Mouse (Mus musculus) thymus, postnatal 14 days (tissue): Measurements from ENCODE around the gene Mrpl21.

Experiments used
- DNase-seq: peaks from one replicate; pipeline ENCODE4 v3.0.0; 2021

Gene Mrpl21

GRCm38 (mm10) chr19:3304017-3304416 is 21.3 kb downstream of the Mrpl21 start:
- DNase-seq = no peak

DNA sequence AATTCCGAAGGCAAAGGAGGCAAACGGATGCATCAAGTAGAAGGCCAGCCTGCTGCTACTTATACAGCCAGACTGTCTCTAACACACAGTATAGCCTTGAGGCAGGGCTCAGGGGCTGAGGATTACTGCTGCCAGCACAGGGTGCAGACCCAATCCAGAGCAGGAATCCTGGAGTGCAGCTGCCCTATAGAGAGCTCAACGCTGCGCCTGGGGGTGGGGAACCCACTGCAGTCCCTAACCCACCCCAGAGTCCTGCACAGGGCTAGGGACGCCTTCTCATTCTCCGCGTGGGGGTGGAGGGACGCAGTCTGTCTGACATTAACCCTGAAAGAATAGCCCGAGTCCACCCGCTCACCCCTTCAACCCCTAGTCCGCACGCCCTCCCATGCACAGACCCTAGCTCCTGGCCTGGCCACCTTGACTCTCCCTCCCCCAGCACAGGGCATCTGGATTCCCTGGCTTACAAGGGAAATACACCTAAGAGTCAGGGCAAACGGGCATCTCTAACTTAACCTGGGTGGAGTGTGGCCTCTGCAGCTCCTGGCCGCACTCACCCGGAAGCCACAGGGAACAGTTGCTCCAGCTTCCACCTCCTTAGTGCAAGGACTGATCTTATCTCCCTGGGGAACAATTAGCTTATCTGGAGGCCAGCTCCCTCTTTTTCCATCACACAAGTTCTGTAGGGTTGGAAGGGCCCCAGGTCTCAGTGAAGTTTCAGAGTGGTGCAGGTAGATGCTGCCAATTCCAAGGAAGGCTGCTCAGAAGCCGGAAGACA is 24.7 kb downstream of the Mrpl21 start:
- no peak for DNase-seq

DNA sequence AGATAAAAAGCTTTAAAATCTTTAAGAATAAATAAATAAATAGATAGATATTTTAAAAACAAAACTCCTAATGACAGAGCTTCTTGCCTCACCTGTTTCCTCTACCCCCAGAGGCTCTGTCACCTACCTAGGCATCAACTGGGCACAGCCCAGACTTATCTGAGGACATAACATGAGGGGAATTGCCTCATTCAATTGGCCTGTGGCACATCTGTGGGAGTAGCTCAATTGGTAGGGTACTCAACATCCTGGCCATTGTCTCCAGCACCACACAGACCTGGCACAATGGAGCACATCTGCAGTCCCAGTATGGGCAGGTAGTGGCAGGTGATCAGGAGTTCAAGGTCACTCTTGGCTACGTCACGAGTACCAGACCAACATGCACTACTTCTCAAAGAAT is 36.6 kb downstream of the Mrpl21 start:
- DNase-seq = no peak

- DNase-seq = no peak
These were observed 37.4 kb downstream of the Mrpl21 start for GRCm38 (mm10) chr19:3320086-3320485.

GRCm38 (mm10) chr19:3320801-3321200 is 38.1 kb downstream of the Mrpl21 start:
- peak; percentile 33 for DNase-seq

DNA sequence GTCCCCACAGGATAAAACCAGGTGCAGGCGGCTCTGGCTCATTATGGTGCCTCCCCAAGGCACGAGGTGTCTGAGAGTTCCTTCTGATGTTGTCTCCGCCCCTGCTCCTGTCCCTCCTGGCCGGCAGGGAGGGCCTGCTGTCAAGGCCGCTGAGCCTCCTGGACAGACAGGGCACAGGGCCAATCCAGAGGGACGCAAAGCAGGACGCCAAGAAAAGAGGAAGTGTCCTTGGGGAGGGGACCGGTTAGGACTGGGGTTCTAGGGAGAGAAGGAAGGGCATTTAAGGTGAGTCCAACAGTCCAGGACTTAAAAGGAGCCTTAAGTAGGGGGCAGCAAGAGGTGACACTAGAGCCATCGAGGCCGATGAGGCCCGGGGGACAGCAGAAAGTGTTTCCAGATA is 38.9 kb downstream of the Mrpl21 start:
- no peak for DNase-seq

GRCm38 (mm10) chr19:3322261-3322969 is 39.7 kb downstream of the Mrpl21 start, which contains the start of gene Cpt1a:
TSS of gene Cpt1a (plus strand) at chr19:3322334.
- peak; percentile 76 for DNase-seq

DNA sequence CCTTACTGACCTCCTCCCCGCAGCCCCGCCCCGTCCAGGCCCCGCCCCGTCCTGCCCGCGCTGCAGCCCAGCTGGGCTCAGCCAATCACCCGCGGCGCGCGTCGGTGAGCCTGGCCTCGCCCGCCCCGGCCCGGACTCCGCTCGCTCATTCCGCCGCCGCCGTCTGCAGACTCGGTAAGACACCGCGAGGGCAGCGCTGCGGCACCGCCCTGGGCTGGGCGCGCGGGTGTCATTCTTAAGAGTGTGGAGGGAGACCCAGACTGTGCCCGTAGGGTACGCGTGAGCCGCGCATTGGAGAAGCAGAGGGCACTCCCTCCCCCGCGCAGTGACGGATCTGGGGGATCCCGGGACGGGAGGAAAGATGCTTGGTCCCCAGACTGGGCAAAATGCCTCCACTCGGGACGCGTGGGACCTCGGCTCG is 40.5 kb downstream of the Mrpl21 start:
- DNase-seq = peak; percentile 88

GRCm38 (mm10) chr19:3323753-3324270 is 41.1 kb downstream of the Mrpl21 start:
- DNase-seq = peak; percentile 56

DNA sequence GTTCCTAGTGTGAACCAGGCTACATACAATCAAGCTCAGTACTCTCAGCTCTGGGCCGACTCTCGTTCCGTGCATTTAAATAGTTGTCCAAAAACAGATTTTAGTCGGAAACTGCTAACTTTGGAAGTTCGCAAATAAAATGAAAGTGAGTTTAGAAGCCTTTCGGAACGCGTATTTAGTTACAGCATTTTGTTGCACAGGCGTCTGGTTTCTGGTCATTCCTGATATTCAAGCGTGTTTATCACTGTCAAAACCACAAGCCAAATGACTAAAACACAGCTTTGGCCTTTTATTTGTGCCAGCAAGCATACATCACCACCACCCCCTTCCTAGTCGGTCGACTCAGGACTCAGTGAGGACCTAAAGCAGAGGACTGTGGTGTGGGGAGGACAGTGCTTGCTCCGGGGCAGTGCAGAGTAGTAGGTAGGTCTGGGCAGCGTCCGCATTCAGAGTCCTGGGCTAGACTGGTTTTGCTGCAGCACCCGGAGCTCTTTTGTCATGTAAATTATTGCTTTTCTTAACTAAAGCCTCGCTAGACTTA is 41.6 kb downstream of the Mrpl21 start:
- no peak for DNase-seq

- DNase-seq = peak; percentile 97
These were observed 42.4 kb downstream of the Mrpl21 start for GRCm38 (mm10) chr19:3324931-3325711.

- peak; percentile 34 for DNase-seq
These were observed 43.2 kb downstream of the Mrpl21 start for GRCm38 (mm10) chr19:3325771-3326478.

DNA sequence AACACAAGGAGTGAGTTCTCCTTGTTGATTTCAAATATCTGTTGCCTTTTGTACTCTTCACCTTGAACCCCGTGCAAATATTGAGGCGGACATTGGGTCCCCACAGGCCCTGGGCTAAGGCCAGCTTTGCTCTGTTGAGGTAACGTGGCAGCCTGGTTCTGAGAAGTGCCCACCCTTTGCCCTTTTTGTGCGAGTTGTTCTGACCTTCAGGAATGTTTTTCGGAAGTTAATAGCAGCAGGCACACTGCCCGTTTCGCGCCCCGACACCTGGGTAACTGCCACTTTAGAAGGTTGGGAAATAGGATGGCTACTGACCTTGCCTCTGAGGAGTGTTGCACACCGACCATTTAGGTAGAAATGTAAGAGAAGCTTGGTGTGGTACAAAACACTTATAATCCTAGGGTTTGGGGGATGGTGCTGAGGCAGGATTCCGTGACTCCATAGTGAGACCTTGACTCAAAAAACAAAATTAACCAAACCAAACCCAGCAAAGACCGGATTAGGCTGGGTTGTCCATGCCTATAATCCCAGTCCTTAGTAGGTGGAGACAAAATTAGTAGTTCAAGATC is 43.9 kb downstream of the Mrpl21 start:
- DNase-seq = no peak

GRCm38 (mm10) chr19:3333247-3333646 is 50.5 kb downstream of the Mrpl21 start:
- no peak for DNase-seq

GRCm38 (mm10) chr19:3333694-3334515 is 51.2 kb downstream of the Mrpl21 start:
- DNase-seq = no peak

GRCm38 (mm10) chr19:3334550-3334949 is 51.8 kb downstream of the Mrpl21 start:
- DNase-seq = no peak

DNA sequence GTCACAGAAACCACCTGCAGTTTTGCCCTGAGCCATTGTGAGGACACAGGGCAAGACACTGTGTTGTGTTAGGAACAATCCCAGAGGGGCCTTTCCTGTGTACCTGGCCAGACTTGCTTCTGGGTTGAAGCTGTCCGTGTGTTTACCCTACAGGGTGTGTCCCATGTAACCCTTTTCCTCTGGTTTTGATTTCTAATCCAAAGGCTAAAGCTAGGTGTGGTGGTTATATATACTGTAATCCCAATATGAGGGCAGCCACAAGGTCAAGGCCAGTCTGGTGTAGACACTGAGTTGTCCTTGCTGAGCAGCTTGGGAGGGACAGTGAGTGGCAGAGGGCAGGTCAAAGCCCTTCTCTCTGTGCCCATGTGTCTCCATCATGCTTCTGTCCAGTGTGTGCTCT is 53.2 kb downstream of the Mrpl21 start:
- no peak for DNase-seq

DNA sequence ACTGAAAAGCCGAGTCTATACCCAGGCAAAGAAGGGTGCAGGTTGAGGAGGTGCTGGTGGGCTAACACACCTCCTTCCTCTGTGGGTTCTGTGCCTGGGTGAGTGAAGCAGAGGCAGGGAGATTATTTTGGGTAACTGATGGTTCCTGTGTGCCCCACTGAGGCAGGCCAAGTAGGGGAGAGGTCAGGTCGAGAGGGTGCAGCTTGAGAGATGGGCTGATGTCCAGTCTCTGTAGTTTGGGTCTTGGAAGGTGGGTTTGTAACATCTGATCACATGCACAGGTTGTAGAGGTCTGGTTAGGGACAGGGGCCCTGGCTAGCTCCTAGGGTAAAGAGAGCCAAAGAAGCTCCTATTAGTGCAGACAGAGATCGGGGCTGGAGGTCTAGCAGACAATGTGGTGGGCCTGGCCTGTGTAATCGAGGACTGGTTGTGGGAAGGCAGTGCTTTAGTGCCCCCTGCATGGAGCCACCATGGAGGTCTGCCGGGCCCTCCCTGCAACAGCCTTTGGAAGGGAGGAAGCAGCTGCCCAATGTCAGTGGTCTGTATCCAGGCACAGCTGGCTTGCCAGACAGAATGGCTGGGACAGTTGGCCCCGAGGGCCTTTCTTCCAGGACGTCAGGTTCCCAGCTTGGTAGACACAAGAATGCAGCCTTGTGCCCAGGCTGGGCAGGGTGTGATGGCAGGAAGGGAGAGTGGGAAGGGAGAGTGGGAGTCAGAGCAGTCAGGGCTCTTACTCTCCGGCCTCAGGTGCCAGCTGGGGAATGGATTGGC is 54.0 kb downstream of the Mrpl21 start:
- DNase-seq = no peak

- no peak for DNase-seq
These were observed 56.5 kb downstream of the Mrpl21 start for GRCm38 (mm10) chr19:3339187-3339586.

DNA sequence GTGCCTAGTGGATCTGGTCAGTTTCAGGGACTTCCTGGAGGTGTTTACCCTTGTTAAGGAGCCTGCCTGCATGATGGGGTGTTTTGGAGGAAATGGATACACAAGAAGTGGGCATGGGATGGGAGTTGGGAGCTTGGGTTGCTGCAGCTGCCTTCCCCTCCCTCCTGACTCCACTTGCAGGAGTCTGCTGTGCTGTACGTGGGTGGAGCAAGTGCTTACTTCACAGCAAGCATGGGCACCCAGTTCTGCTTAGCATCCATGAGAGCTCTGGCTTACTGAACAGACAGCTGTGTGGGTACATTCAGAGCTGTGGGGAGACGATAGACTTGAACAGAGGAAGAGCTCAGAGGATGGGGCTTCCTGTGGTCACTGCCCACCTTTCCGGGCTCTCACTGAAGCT is 58.3 kb downstream of the Mrpl21 start:
- peak; percentile 35 for DNase-seq
